Mouse (Mus musculus) bone marrow, adult 2 months (tissue): ENCODE results near the gene Gnb2.

ENCODE experiments used
- CTCF ChIP-seq: fragments of 200-500 bp; IDR thresholded peaks from 2 replicates; pipeline ENCODE4 v1.5.1; 2011; ENCODE audit warnings: low read length, control low read depth; ENCODE audit not compliant: control insufficient read depth, insufficient read depth
- POLR2A ChIP-seq: fragments of 200-500 bp; IDR thresholded peaks from 2 replicates; pipeline ENCODE4 v1.6.1; 2011; ENCODE audit warnings: low read depth, mild to moderate bottlenecking, control low read depth, low read length, borderline replicate concordance; ENCODE audit not compliant: control insufficient read depth

DNA sequence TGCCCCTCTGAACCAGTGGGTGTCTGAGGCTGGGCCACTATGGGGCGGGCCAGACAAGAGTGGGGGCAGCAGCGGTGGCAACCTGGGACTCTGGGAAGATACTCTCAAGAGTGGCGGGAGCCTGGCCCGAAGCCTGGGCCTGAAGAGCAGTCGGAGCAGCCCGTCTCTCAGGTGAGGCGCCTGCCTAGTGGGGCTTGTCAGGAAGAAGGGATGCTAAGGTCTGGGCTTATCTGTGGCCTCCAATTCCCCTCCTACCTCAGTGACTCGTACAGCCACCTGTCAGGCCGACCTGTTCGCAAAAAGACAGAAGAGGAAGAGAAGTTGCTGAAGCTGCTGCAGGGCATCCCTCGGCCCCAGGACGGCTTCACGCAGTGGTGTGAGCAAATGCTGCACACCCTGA lies 8.6 kb downstream of the Gnb2 start:
- no peak for TF ChIP-seq CTCF
- no peak for TF ChIP-seq POLR2A
